Mouse (Mus musculus): Measurements from ENCODE around the gene Carm1. TPM values are rescaled to one million over a fixed set of nuclear protein-coding genes. Genes with fewer than 3 reads are reported as not detected.
A peak's percentile ranks its signal among the peaks of the same experiment; 100 is the strongest.
"Not testable (repeated sequence)": the region's sequence is repeated elsewhere in the genome, so short reads cannot be mapped to it uniquely, and the experiment has no call there.

Gene Carm1
- polyA plus RNA-seq, 1 experiment from 2014 or later = 54.9 TPM

GRCm38 (mm10) chr9:21509772-21510688 lies 36.7 kb upstream of the Carm1 start, which contains the start of gene Tmed1:
Gene Tmed1 (minus strand): TSS chr9:21510252.
- ATAC-seq (replicated peaks; ENCODE audit: low FRiP score) = peak; percentile 95
- H3K36me3 ChIP-seq (ENCODE audit: control insufficient read depth, insufficient read depth, low read length) = peaks cover 32% of the 10 kb centered on the region
- H3K4me3 ChIP-seq (ENCODE audit: low read depth, low read length) = peak within 1 kb of the TSS; percentile 74
- peak within 1 kb of the TSS; percentile 82 for H3K4me2 ChIP-seq
- H3K27me3 ChIP-seq (replicated peaks; ENCODE audit: control insufficient read depth, insufficient read depth, low read length) = no peaks in the 10 kb centered on the region
- H3K9ac ChIP-seq (ENCODE audit: low read depth, low read length) = peak within 1 kb of the TSS; percentile 82
- peak within 1 kb of the TSS; percentile 51 for H3K27ac ChIP-seq (ENCODE audit: low read depth, low read length)
- WGBS = under 1% methylated on average over 44 of the region's 44 CpGs
- DNase-seq (ENCODE audit: low spot score) = peak; percentile 99
- H3K4me1 ChIP-seq (replicated peaks; ENCODE audit: control insufficient read depth, insufficient read depth, low read length) = peaks cover 11% of the 10 kb centered on the region
- no peaks in the 10 kb centered on the region for H3K9me3 ChIP-seq (ENCODE audit: control insufficient read depth, low read length)

GRCm38 (mm10) chr9:21510689-21511015 lies 36.0 kb upstream of the Carm1 start:
- ATAC-seq (replicated peaks; ENCODE audit: low FRiP score) (peak; percentile 24; the same call in 1 of the 2 replicates), DNase-seq (ENCODE audit: low spot score) (no peak)
- H3K9me3 ChIP-seq (ENCODE audit: control insufficient read depth, low read length) = no peaks in the 10 kb centered on the region
- H3K4me3 ChIP-seq (ENCODE audit: low read depth, low read length) = peak overlapping the region; percentile 74
- 7% methylated on average over 7 of the region's 7 CpGs for WGBS
- H3K27me3 ChIP-seq (replicated peaks; ENCODE audit: control insufficient read depth, insufficient read depth, low read length) = no peaks in the 10 kb centered on the region
- H3K4me2 ChIP-seq = peak overlapping the region; percentile 82
- peaks cover 11% of the 10 kb centered on the region for H3K4me1 ChIP-seq (replicated peaks; ENCODE audit: control insufficient read depth, insufficient read depth, low read length)
- H3K36me3 ChIP-seq (ENCODE audit: control insufficient read depth, insufficient read depth, low read length) = peaks cover 29% of the 10 kb centered on the region
- peak overlapping the region; percentile 51 for H3K27ac ChIP-seq (ENCODE audit: low read depth, low read length)
- peak overlapping the region; percentile 82 for H3K9ac ChIP-seq (ENCODE audit: low read depth, low read length)

GRCm38 (mm10) chr9:21511052-21511451 lies 35.6 kb upstream of the Carm1 start:
- Histone ChIP-seq H3K27ac (ENCODE audit: low read depth, low read length) (peak overlapping the region; percentile 51; the same call in 1 of the 2 replicates), H3K4me3 (ENCODE audit: low read depth, low read length) (peak overlapping the region; percentile 74), H3K9ac (ENCODE audit: low read depth, low read length) (peak overlapping the region; percentile 82), H3K4me2 (peak overlapping the region; percentile 82), H3K27me3 (replicated peaks; ENCODE audit: control insufficient read depth, insufficient read depth, low read length) (no peaks in the 10 kb centered on the region), H3K4me1 (replicated peaks; ENCODE audit: control insufficient read depth, insufficient read depth, low read length) (peaks cover 11% of the 10 kb centered on the region), H3K36me3 (ENCODE audit: control insufficient read depth, insufficient read depth, low read length) (peaks cover 25% of the 10 kb centered on the region), H3K9me3 (ENCODE audit: control insufficient read depth, low read length) (no peaks in the 10 kb centered on the region)
- WGBS = 71% methylated on average over 9 of the region's 9 CpGs
- DNase-seq (ENCODE audit: low spot score) (no peak), ATAC-seq (replicated peaks; ENCODE audit: low FRiP score) (no peak)

- 99% methylated on average over 4 of the region's 4 CpGs for WGBS
- no peaks in the 10 kb centered on the region for H3K27me3 ChIP-seq (replicated peaks; ENCODE audit: control insufficient read depth, insufficient read depth, low read length)
- no peak overlapping the region for H3K4me3 ChIP-seq (ENCODE audit: low read depth, low read length)
- H3K9ac ChIP-seq (ENCODE audit: low read depth, low read length) = no peak overlapping the region
- no peaks in the 10 kb centered on the region for H3K9me3 ChIP-seq (ENCODE audit: control insufficient read depth, low read length)
- H3K4me2 ChIP-seq = no peak overlapping the region
- H3K27ac ChIP-seq (ENCODE audit: low read depth, low read length) = no peak overlapping the region
- peaks cover 11% of the 10 kb centered on the region for H3K4me1 ChIP-seq (replicated peaks; ENCODE audit: control insufficient read depth, insufficient read depth, low read length)
- H3K36me3 ChIP-seq (ENCODE audit: control insufficient read depth, insufficient read depth, low read length) = peaks cover 5% of the 10 kb centered on the region
- ATAC-seq (replicated peaks; ENCODE audit: low FRiP score) = no peak
- DNase-seq (ENCODE audit: low spot score) = no peak
Measured at GRCm38 (mm10) chr9:21513466-21513865, 33.2 kb upstream of the Carm1 start.

GRCm38 (mm10) chr9:21517947-21518495 lies 28.7 kb upstream of the Carm1 start:
- no peaks in the 10 kb centered on the region for H3K9me3 ChIP-seq (ENCODE audit: control insufficient read depth, low read length)
- no peak for ATAC-seq (replicated peaks; ENCODE audit: low FRiP score)
- no peak overlapping the region for H3K4me3 ChIP-seq (ENCODE audit: low read depth, low read length)
- 73% methylated on average over 6 of the region's 6 CpGs for WGBS
- H3K9ac ChIP-seq (ENCODE audit: low read depth, low read length) = no peak overlapping the region
- DNase-seq (ENCODE audit: low spot score) = no peak
- no peaks in the 10 kb centered on the region for H3K27me3 ChIP-seq (replicated peaks; ENCODE audit: control insufficient read depth, insufficient read depth, low read length)
- H3K27ac ChIP-seq (ENCODE audit: low read depth, low read length) = no peak overlapping the region
- no peaks in the 10 kb centered on the region for H3K4me1 ChIP-seq (replicated peaks; ENCODE audit: control insufficient read depth, insufficient read depth, low read length)
- H3K4me2 ChIP-seq = no peak overlapping the region
- no peaks in the 10 kb centered on the region for H3K36me3 ChIP-seq (ENCODE audit: control insufficient read depth, insufficient read depth, low read length)

- ATAC-seq (replicated peaks; ENCODE audit: low FRiP score); H3K4me1 ChIP-seq (replicated peaks; ENCODE audit: control insufficient read depth, insufficient read depth, low read length); H3K27ac ChIP-seq (ENCODE audit: low read depth, low read length); H3K9ac ChIP-seq (ENCODE audit: low read depth, low read length); H3K9me3 ChIP-seq (ENCODE audit: control insufficient read depth, low read length); H3K4me3 ChIP-seq (ENCODE audit: low read depth, low read length); H3K27me3 ChIP-seq (replicated peaks; ENCODE audit: control insufficient read depth, insufficient read depth, low read length); DNase-seq (ENCODE audit: low spot score); H3K4me2 ChIP-seq; H3K36me3 ChIP-seq (ENCODE audit: control insufficient read depth, insufficient read depth, low read length): not testable (repeated sequence)
- WGBS = 81% methylated on average over 6 of the region's 6 CpGs
Measured at GRCm38 (mm10) chr9:21518690-21519089, 28.0 kb upstream of the Carm1 start.

- Histone ChIP-seq H3K4me2 (no peak overlapping the region), H3K4me1 (replicated peaks; ENCODE audit: control insufficient read depth, insufficient read depth, low read length) (0 out of 2 replicates have a peak, but pooled peaks cover 3% of the 10 kb centered on the region), H3K9me3 (ENCODE audit: control insufficient read depth, low read length) (no peaks in the 10 kb centered on the region), H3K36me3 (ENCODE audit: control insufficient read depth, insufficient read depth, low read length) (no peaks in the 10 kb centered on the region), H3K9ac (ENCODE audit: low read depth, low read length) (no peak overlapping the region), H3K27me3 (replicated peaks; ENCODE audit: control insufficient read depth, insufficient read depth, low read length) (no peaks in the 10 kb centered on the region), H3K27ac (ENCODE audit: low read depth, low read length) (no peak overlapping the region), H3K4me3 (ENCODE audit: low read depth, low read length) (no peak overlapping the region)
- WGBS = 57% methylated on average over 7 of the region's 7 CpGs
- ATAC-seq (replicated peaks; ENCODE audit: low FRiP score) = no peak
- DNase-seq (ENCODE audit: low spot score) = no peak
Measured at GRCm38 (mm10) chr9:21525142-21525936, 21.4 kb upstream of the Carm1 start.

- H3K27ac ChIP-seq (ENCODE audit: low read depth, low read length) = no peak within 1 kb of the TSS
- 0 out of 2 replicates have a peak, but pooled peaks cover 3% of the 10 kb centered on the region for H3K4me1 ChIP-seq (replicated peaks; ENCODE audit: control insufficient read depth, insufficient read depth, low read length)
- no peak within 1 kb of the TSS for H3K9ac ChIP-seq (ENCODE audit: low read depth, low read length)
- no peak within 1 kb of the TSS for H3K4me3 ChIP-seq (ENCODE audit: low read depth, low read length)
- H3K9me3 ChIP-seq (ENCODE audit: control insufficient read depth, low read length) = no peaks in the 10 kb centered on the region
- 51% methylated on average over 14 of the region's 14 CpGs for WGBS
- ATAC-seq (replicated peaks; ENCODE audit: low FRiP score) (no peak), DNase-seq (ENCODE audit: low spot score) (no peak)
- no peak within 1 kb of the TSS; the same call in 1 of the 2 replicates for H3K4me2 ChIP-seq
- H3K36me3 ChIP-seq (ENCODE audit: control insufficient read depth, insufficient read depth, low read length) = no peaks in the 10 kb centered on the region
- no peaks in the 10 kb centered on the region for H3K27me3 ChIP-seq (replicated peaks; ENCODE audit: control insufficient read depth, insufficient read depth, low read length)
Measured at GRCm38 (mm10) chr9:21525937-21526633, 20.6 kb upstream of the Carm1 start, which contains the start of gene AB124611. Gene AB124611 (plus strand): TSS chr9:21526176.
